Mouse (Mus musculus): ENCODE measurements around the gene Ttc13.

GRCm38 (mm10) chr8:124681077-124681791, 40.5 kb downstream of the Ttc13 start:
- TF ChIP-seq CTCF (IDR thresholded peaks at IDR 0.05; ENCODE audit: low read depth) (no peak), EP300 (IDR thresholded peaks at IDR 0.05; ENCODE audit: low read depth) (no peak)
